In the genomic region with DNA sequence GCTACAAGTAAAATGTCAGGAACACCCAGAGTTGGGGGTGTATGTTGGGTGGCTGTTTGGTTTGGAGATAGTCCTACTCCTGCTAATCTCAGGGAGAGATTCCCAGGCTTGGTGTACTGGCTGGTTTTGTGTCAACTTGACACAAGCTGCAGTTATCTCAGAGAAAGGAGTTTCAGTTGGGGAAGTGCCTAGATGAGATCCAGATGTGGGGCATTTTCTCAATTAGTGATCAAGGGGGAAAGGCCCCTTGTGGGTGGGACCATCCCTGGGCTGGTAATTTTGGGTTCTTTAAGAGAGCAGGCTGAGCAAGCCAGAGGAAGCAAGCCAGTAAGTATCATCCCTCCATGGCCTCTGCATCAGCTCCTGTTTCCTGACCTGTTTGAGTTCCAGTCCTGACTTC, we compare ENCODE assay signal across 6 mouse cellular contexts.
DNase-seq lines count a peak whose midpoint lies in the region; ATAC-seq lines count a peak whose summit lies in the region.
"Not testable (repeated sequence)": the region's sequence is repeated elsewhere in the genome, so short reads cannot be mapped to it uniquely, and the experiment has no call there.

No protein-coding gene starts in this region.

- H3K27me3 ChIP-seq in embryonic facial prominence, embryonic 11.5 days (ENCODE audit: control insufficient read depth, insufficient read depth, low read length); limb, embryonic 11.5 days (ENCODE audit: control insufficient read depth, insufficient read depth, low read length): not testable (repeated sequence)

- not testable (repeated sequence) for H3K4me3 ChIP-seq in embryonic facial prominence, embryonic 11.5 days (ENCODE audit: low read depth, low read length); limb, embryonic 11.5 days (ENCODE audit: low read depth, low read length)

- DNase-seq in embryo, embryonic 10.5 days (ENCODE audit: low spot score) = peak; percentile 44
- peak; percentile 22 for DNase-seq in embryo, embryonic 9.5 days (ENCODE audit: extremely low spot score)
- DNase-seq in embryonic facial prominence, embryonic 11.5 days (ENCODE audit: low spot score) = peak; percentile 61
- DNase-seq in forelimb bud, embryonic 11.5 days (ENCODE audit: low read depth, low spot score) = peak; percentile 16
- peak; percentile 1 for DNase-seq in hindlimb bud, embryonic 11.5 days (ENCODE audit: extremely low spot score, low read depth, low spot score)
- DNase-seq in limb, embryonic 11.5 days (ENCODE audit: low spot score) = peak; percentile 23

- H3K27ac ChIP-seq in embryonic facial prominence, embryonic 11.5 days (replicated peaks; ENCODE audit: low read depth, low read length); limb, embryonic 11.5 days (replicated peaks; ENCODE audit: low read depth, low read length): not testable (repeated sequence)

- not testable (repeated sequence) for H3K36me3 ChIP-seq in embryonic facial prominence, embryonic 11.5 days (replicated peaks; ENCODE audit: control insufficient read depth, insufficient read depth, low read depth, low read length); limb, embryonic 11.5 days (ENCODE audit: control insufficient read depth, insufficient read depth, low read length)

- H3K4me2 ChIP-seq in embryonic facial prominence, embryonic 11.5 days (ENCODE audit: low read depth, low read length); limb, embryonic 11.5 days (ENCODE audit: low read depth, severe bottlenecking): not testable (repeated sequence)

- H3K9ac ChIP-seq in embryonic facial prominence, embryonic 11.5 days (replicated peaks; ENCODE audit: low read length); limb, embryonic 11.5 days (ENCODE audit: low read length): not testable (repeated sequence)

- not testable (repeated sequence) for H3K9me3 ChIP-seq in embryonic facial prominence, embryonic 11.5 days (replicated peaks; ENCODE audit: control insufficient read depth, low read length); limb, embryonic 11.5 days (ENCODE audit: control insufficient read depth, low read length)

- H3K4me1 ChIP-seq in embryonic facial prominence, embryonic 11.5 days (ENCODE audit: control insufficient read depth, insufficient read depth, low read length); limb, embryonic 11.5 days (ENCODE audit: control insufficient read depth, insufficient read depth, low read length): not testable (repeated sequence)

- ATAC-seq in embryonic facial prominence, embryonic 11.5 days (replicated peaks; ENCODE audit: insufficient number of reproducible peaks, low FRiP score, low TSS enrichment, low read depth); limb, embryonic 11.5 days (ENCODE audit: insufficient number of reproducible peaks, low FRiP score, low TSS enrichment, low read depth): not testable (repeated sequence)

Comparison
In these comparisons a context has a peak if more than half of its experiments do, and no peak if none do; other contexts are left out.
1. DNase-seq: peak in every context shown above with its lines; median percentile 61 in embryonic facial prominence, embryonic 11.5 days; 44 in embryo, embryonic 10.5 days; 23 in limb, embryonic 11.5 days; 22 in embryo, embryonic 9.5 days; 16 in forelimb bud, embryonic 11.5 days; 1 in hindlimb bud, embryonic 11.5 days.